Mouse (Mus musculus) cerebellum, postnatal 4 days (tissue): ENCODE results near the gene Fam102b.

Source experiments
- DNase-seq, 2 experiments: peaks; one replicate each; pipeline ENCODE4 v3.0.0; 2022; ENCODE audit warnings: low spot score in 2 of 2, mixed read lengths in 1 of 2

Gene Fam102b

DNA sequence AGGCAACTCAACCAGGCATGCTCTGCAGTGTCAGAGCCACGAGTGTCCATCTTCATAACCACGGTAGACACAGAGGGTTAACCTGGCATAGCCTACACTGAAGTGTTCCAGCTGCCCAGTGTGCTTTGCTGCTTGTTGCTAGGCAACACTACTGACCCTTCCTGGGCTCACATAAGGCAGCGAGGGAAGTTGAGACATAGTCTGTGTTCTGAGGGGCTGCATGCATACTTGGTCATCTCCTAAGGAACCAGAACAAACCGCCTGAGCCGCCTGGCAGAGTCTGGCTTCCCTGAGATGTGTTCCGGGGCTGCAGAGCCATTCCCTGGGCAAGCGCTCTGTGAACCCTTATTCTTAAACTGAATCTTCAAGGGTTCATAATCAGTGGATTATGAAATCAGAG, 66.2 kb downstream of the Fam102b start:
- DNase-seq = peak in 1 of 2 experiments; percentile 44

DNA sequence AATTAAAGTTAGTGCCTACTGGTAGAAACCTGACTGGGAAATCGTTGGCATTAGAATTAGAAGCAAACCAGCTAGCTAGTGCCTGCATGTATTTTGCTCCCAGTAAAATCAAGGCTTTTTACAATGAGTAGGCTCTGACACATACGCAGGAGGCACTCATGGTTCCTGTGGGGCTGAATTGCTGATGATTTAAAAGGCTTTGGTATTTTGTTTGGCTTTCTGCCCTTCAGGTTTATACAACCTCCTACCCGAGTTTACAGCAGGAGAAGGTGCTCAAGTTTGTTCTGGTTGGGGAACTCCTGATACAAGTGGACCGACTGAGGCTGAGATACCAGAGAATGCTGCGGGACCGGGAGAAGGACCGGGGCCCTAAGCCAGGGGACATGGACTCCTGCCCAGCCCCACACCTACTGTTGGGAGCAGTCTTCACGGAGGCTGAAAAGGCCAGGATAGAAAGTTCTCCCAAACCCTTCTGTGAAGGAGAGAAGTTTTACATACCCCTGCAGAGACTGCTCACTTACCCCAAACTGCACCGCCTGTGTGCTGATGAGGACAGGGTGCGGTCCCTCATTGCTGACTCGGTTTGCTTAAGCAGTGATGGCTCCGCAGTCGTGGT, 67.6 kb downstream of the Fam102b start:
- DNase-seq = no peak

DNA sequence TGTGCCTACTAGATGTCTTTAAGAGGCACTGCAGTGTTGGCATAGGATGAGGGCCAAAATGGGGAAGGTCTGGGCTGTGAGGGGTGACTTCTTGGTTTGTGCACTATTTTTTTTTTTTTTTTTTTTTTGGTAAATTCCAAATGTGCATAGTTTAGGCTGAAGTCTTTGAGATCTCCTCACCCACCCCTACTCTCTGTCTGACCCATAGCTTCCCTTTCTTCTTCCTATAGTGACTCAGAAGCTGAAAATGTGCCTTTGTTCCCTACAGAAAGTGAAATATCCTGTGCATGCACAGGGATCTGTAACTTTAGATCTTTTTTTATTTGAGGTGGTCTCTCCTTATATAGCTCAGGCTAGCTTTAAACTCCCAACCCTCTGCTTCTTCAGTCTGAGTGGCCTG, 69.4 kb downstream of the Fam102b start:
- DNase-seq = no peak

DNA sequence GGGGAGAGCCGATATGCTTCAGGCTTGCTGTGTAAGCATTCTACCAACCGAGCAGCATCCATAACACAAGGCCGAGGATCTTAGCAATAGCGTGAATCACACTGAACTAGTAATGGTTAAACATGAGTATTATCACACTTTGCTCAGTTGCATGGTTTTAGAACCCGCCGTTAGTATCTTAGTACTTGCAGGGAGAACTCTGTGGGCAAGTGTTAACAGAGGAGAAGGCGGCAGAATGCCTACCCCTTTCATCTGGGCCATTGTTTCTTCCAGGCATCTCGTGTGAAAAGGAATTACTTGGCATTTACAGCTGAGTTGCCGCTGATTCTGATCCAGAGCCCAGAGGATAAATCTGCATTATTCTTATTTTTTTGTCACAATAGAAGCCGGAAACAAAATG, 86.4 kb downstream of the Fam102b start:
- DNase-seq = no peak

DNA sequence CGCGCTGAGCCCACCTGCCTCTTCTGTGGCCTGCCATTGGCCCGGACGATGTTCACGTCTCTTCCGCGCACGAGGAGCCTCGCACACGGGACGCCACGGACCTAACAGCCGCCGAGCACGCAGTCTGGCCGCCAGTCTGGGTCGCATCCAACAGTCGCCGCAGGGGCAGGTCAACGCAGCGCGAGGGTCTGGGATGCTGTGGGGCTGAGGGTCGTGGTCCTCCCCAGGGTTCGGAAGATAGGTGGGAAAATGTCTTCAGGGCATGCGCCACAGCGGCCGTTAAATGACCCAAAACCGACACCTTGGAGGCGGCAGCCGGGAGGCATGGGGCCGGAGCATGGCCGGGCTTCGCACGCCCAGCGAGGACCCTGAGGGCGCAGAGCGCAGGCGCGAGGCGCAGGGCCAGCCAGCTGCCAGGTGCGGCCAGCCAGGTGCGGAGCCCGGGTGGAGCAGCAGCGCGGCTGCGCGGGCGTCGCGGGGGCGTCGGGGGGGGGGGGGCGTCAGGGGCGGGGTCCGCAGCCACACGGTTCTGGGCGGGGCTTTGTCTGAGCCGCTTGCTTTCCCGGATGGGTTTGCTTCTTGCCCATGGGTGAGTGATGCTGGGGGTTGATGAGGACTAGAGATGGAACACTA, 87.3 kb downstream of the Fam102b start, which contains the start of gene Gm9857:
Gene Gm9857 (minus strand): TSS at position 445 of the 633 bp plus-strand sequence.
- DNase-seq = peak in 1 of 2 experiments; percentile 24

DNA sequence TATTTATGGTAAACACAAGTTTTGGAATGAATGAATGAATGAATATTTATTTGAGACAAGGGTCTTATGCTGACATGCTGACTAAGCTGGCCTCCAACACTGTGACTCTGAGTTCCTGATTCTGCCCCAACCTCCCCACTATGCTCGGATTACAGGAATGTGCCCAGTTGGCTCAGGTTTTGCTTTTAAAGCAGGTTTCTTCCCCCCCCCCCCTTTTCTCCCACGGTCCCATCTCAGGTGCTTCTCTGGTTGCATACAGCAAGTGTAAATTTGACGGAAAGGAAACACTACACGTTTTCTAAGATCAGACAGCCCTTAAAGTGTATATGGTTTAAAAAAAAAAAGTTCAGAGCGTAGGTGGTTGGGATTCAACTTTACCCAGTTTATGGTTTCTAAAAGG, 87.8 kb downstream of the Fam102b start, which contains the start of gene Henmt1:
Gene Henmt1 (plus strand): TSS at position 301 of the 400 bp plus-strand sequence.
- DNase-seq = no peak

DNA sequence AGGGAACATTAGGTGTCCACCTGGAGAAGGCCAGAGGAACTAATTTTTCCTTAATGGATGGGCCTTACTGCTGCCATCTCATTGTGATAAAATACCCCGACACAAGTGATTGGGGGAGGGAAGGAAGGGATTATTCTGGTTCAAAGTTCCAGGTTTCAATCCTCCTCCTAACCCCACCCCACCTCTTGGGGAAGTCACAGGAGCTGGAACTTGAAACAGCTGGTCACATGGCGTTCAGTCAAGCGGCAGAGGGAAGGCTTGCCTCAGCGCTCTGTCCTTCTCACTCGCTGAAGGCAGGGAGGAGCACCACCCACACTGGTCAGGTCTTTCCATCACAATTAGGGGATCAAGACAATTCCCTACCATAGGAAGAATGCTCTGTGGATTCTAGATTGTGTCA, 88.7 kb downstream of the Fam102b start:
- DNase-seq = no peak

DNA sequence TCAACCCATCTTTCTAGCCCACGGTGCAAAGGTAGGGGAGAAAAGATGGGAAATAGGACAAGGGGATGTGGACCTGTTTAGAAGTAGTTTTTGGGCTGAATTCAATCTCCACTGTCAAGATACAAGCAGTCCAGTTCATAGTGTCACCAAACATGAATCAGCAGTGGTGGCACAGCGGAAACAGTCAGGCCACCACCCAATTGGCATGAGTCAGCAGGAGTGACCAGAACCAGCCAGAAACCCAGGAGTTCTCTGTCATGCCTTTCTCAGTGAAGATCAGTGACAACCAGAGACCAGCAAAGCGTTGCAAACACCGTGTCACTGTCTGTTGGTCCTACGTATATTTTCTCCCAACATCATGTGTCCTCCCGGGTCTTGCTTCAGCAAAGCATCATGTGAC, 93.8 kb downstream of the Fam102b start:
- no peak for DNase-seq

DNA sequence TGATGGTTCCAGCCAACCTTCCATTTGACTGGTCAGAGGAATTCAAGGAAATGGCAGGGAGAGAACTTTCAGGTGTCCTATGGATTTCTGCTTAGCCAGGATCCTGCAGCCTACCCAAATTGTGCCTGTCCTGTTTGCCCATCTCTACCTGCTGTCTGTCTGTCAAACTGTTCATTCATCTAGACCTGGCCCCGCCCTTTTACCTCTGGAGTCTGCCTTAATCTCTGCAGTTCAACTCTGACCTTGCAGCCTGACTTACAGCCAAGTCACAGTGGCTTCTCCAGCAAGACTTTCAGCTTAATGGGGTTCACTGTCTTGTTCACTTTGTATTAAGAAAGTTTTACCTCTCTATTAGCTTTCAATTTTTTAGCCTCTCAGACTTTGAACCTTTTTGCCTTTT, 101.1 kb downstream of the Fam102b start:
- no peak for DNase-seq

DNA sequence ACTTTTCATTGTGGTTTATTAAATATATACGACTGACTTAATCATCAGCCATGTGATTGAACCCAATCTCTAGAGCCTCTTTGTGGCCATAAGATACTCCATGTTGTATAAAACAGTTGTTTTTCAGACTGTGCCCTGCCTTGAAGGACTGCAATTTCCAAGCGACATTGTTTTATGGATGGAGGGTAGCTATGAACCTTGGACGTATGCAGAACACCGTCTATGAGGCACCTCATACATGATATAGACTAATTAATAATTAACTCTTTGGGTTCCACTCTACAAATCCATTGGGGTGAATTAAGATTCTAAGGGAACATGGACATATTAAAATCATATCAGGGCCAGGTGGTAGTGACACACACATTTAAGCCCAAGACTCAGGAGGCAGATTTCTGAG, 101.7 kb downstream of the Fam102b start:
- DNase-seq = no peak

DNA sequence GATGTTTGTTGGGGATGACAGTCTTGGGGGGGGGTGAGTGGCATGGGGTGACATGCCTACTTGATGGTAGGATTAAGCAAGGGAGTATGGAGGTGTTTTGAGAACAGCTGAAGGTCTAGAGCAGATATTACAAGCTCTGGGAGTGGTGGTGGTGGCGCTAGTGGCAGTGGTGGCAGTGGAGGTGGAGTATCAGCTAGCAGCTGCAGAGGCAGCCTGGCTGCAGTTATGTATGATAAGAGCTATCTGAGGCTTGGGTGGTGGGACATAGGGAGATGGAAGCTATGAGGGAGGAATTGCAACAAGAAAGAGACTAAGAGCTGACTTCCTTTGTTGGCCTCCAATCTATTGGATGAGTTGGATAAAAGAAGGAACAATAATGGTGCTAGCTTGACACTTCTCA, 105.6 kb downstream of the Fam102b start:
- DNase-seq = no peak
